Mouse (Mus musculus): ENCODE measurements at regions not wholly inside any gene's neighbourhood (a gene's known extent, or its start where the extent isn't known, plus 50 kb on each side); places are given as distances from the start of the nearest gene placed in this dataset.

DNA sequence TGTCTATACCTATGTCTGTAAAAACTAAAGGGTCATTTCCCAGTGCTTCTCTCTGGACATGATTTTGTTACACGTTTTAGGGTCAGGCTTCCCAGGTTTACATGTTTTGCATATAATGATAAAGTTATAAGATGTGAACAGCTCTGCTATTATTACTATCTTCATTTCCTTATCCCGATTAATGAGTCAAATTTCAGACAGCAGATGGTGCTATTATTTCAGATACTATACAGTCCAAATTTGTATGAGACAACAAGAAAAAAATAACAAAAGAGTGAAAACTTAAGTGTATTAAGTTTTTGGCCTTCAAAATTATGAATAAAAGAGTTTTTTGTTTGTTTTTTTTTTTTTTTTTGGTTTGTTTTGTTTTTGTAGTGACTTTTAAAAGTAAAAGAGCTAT lies 922.9 kb upstream of the Ppp6c start:
- DNase-seq (ENCODE audit: low spot score in 2 of 2): no peak

DNA sequence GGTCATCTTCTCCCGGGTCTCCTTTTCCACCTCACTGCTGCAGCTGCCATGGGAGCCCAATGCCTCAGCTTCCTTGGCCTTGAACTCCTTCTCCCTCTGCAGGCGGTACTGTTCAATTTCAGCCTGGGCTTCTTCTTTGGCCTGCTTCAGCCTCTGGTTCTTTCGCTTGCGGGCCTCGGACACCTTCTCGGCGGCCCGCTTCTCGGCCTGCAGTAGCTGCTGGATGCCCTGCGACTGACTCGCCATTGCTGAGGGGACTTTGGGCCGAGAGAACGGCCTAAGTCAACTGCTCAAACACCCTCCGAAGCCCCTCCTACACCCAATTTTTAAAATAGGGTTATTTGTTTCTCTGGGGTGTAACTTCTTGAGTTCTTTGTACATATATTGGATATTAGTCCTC lies 901.4 kb upstream of the Ppp6c start:
- peak; percentile 14 to 35 for DNase-seq (ENCODE audit: low spot score in 2 of 2)

DNA sequence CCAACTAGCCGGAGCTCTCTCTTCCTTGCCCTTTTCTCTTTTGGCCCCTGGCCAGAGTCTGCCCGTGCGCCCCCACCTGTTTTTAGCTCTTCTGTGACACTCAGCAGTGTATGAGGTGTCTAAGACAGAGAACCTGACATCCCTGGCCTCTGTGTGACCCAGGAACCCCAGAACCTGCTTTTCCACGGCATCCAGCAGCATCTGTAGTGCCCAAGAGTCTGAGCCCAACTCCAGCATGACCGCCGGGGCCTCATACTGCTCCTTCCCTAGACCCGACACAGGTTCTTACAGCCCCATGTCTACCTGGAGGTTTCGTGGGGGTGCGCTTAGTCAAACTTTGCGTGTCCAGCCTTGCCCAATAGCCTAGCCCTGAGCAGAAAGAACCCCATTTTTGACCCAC lies 892.9 kb upstream of the Ppp6c start:
- DNase-seq (ENCODE audit: low spot score in 2 of 2): no peak

- no peak for DNase-seq (ENCODE audit: low spot score in 2 of 2)
Observed at GRCm38 (mm10) chr2:40114435-40114834, 888.2 kb upstream of the Ppp6c start.
